Mouse (Mus musculus): ENCODE measurements around the gene Ifi206. TPM values are rescaled to one million over a fixed set of nuclear protein-coding genes. Genes with fewer than 3 reads are reported as not detected.
"Not testable (repeated sequence)": the region's sequence is repeated elsewhere in the genome, so short reads cannot be mapped to it uniquely, and the experiment has no call there.

Ifi206 gene
- polyA plus RNA-seq (2015; fragmentation: Nextera tagmentation; extraction: Ambion mirVana), result 0.18 and 0.21 TPM in 2 replicates

GRCm38 (mm10) chr1:173490812-173491480, at the start of gene Ifi206:
TSS of gene Ifi206 (minus strand) at chr1:173491041.
- not testable (repeated sequence) for H3K9me3 ChIP-seq; H3K27me3 ChIP-seq (replicated peaks); H3K9ac ChIP-seq; H3K36me3 ChIP-seq; H3K4me2 ChIP-seq; H3K4me1 ChIP-seq; H3K27ac ChIP-seq; ATAC-seq (ENCODE audit: insufficient read depth, low FRiP score, low read depth); H3K4me3 ChIP-seq (replicated peaks)
- 61% methylated on average over 3 of the region's 3 CpGs for WGBS

- H3K4me2 ChIP-seq; H3K4me3 ChIP-seq (replicated peaks); H3K9me3 ChIP-seq; H3K9ac ChIP-seq; H3K36me3 ChIP-seq; H3K27me3 ChIP-seq (replicated peaks); H3K27ac ChIP-seq; H3K4me1 ChIP-seq; ATAC-seq (ENCODE audit: insufficient read depth, low FRiP score, low read depth): not testable (repeated sequence)
- 80% methylated on average over 3 of the region's 3 CpGs for WGBS
These were observed 45.0 kb upstream of the Ifi206 start, which contains the start of gene Ifi214 for GRCm38 (mm10) chr1:173535791-173536190. TSS of gene Ifi214 (minus strand) at chr1:173535957.

GRCm38 (mm10) chr1:173521452-173521851, 30.6 kb upstream of the Ifi206 start:
- Histone ChIP-seq H3K4me2 (no peak overlapping the region), H3K9ac (no peak overlapping the region), H3K36me3 (no peaks in the 10 kb centered on the region), H3K27me3 (replicated peaks) (no peaks in the 10 kb centered on the region), H3K9me3 (no peaks in the 10 kb centered on the region), H3K27ac (no peak overlapping the region), H3K4me1 (no peaks in the 10 kb centered on the region), H3K4me3 (replicated peaks) (no peak overlapping the region)
- no peak for ATAC-seq (ENCODE audit: insufficient read depth, low FRiP score, low read depth)

- not testable (repeated sequence) for H3K27me3 ChIP-seq (replicated peaks); H3K36me3 ChIP-seq; H3K4me1 ChIP-seq; H3K4me2 ChIP-seq; ATAC-seq (ENCODE audit: insufficient read depth, low FRiP score, low read depth); H3K27ac ChIP-seq; H3K9me3 ChIP-seq; H3K4me3 ChIP-seq (replicated peaks); H3K9ac ChIP-seq
- WGBS, result 94% methylated on average over 2 of the region's 2 CpGs
These were observed 19.8 kb upstream of the Ifi206 start for GRCm38 (mm10) chr1:173510595-173510994.

- ATAC-seq (ENCODE audit: insufficient read depth, low FRiP score, low read depth), result not testable (repeated sequence)
These were observed 642 bp upstream of the Ifi206 start for GRCm38 (mm10) chr1:173491483-173491882.

GRCm38 (mm10) chr1:173481182-173481574, 9.7 kb downstream of the Ifi206 start:
- H3K4me2 ChIP-seq; H3K4me1 ChIP-seq; H3K36me3 ChIP-seq; H3K27ac ChIP-seq; H3K9me3 ChIP-seq; H3K4me3 ChIP-seq (replicated peaks); H3K9ac ChIP-seq; H3K27me3 ChIP-seq (replicated peaks); ATAC-seq (ENCODE audit: insufficient read depth, low FRiP score, low read depth): not testable (repeated sequence)
- WGBS, result 79% methylated on average over 3 of the region's 3 CpGs

More at GRCm38 (mm10) chr1:173491483-173491882, 642 bp upstream of the Ifi206 start:
- H3K9ac ChIP-seq; H3K4me3 ChIP-seq (replicated peaks); H3K4me2 ChIP-seq; H3K36me3 ChIP-seq; H3K4me1 ChIP-seq; H3K9me3 ChIP-seq; H3K27ac ChIP-seq; H3K27me3 ChIP-seq (replicated peaks): not testable (repeated sequence)

GRCm38 (mm10) chr1:173480399-173481181, 10.3 kb downstream of the Ifi206 start:
- H3K27ac ChIP-seq; H3K4me2 ChIP-seq; H3K9ac ChIP-seq; H3K4me3 ChIP-seq (replicated peaks); H3K27me3 ChIP-seq (replicated peaks); H3K4me1 ChIP-seq; H3K9me3 ChIP-seq; ATAC-seq (ENCODE audit: insufficient read depth, low FRiP score, low read depth); H3K36me3 ChIP-seq: not testable (repeated sequence)
- WGBS, result 85% methylated on average over 5 of the region's 5 CpGs

- no peaks in the 10 kb centered on the region for H3K9me3 ChIP-seq
- no peak overlapping the region for H3K9ac ChIP-seq
- H3K27ac ChIP-seq, result no peak overlapping the region
- no peaks in the 10 kb centered on the region for H3K27me3 ChIP-seq (replicated peaks)
- no peak overlapping the region for H3K4me2 ChIP-seq
- no peak overlapping the region for H3K4me3 ChIP-seq (replicated peaks)
- H3K36me3 ChIP-seq, result no peaks in the 10 kb centered on the region
- H3K4me1 ChIP-seq, result no peaks in the 10 kb centered on the region
- WGBS, result 80% methylated on average over 5 of the region's 5 CpGs
- no peak for ATAC-seq (ENCODE audit: insufficient read depth, low FRiP score, low read depth)
These were observed 34.1 kb downstream of the Ifi206 start for GRCm38 (mm10) chr1:173456761-173457160.

DNA sequence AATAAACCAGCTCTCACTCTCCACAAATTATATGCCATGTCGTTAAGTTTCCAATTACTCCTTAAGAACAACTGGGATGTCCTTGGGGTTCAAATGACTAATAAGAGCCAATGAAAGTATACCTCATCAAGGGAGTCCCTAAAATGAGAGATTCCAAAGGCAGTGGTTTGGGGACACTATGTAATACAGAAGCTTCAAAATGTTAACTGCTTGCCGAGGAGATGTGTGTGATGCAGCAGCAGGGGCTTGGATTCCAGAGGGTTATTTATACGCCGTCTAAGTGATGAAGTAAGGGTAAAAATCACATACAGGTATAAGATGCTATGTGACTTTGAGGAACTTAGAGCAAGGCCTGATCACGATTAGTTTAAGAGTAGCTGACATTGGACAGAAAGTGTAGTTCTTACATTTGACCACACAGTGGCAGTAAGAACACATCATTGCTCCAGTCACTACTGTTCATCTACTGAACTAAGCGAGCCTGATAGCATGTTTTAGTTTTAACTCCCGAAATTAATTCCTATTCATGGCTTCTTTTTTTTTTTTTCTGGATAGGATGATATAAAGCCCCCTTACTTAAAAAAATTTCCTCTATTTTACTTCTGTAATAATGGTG, 34.6 kb downstream of the Ifi206 start:
- 48% methylated on average over 7 of the region's 7 CpGs for WGBS
- no peaks in the 10 kb centered on the region for H3K36me3 ChIP-seq
- ATAC-seq (ENCODE audit: insufficient read depth, low FRiP score, low read depth), result peak; percentile 43; the same call in 1 of the 2 replicates

DNA sequence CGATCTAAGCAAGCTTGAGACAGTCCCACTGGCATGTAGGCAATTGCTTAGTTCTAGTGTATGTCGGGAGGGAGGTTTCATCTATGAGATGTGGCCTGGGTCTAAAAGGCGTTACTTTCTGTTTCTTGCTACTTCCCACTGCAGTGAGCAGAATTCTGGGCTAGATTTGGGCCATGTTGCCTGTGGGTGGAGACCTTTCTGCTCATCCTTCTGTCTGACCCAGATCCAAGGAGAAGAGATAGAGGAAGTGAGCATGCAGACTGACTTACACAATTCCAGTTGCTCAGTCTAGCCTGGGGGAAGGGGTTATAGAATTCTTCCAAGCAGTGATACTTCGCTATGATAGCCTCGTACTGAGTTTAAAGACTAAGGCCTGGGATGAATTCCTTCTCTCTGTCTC, 39.2 kb downstream of the Ifi206 start:
- Histone ChIP-seq H3K4me2 (no peak overlapping the region), H3K27ac (no peak overlapping the region), H3K36me3 (no peaks in the 10 kb centered on the region), H3K27me3 (replicated peaks) (no peaks in the 10 kb centered on the region), H3K4me1 (no peaks in the 10 kb centered on the region), H3K9ac (no peak overlapping the region), H3K9me3 (no peaks in the 10 kb centered on the region), H3K4me3 (replicated peaks) (no peak overlapping the region)
- ATAC-seq (ENCODE audit: insufficient read depth, low FRiP score, low read depth), result no peak
- WGBS, result 85% methylated on average over 5 of the region's 5 CpGs

More for the DNA sequence above, 34.6 kb downstream of the Ifi206 start:
- Histone ChIP-seq H3K27ac (no peak overlapping the region), H3K9me3 (no peaks in the 10 kb centered on the region), H3K9ac (no peak overlapping the region), H3K27me3 (replicated peaks) (no peaks in the 10 kb centered on the region), H3K4me3 (replicated peaks) (no peak overlapping the region), H3K4me2 (no peak overlapping the region), H3K4me1 (no peaks in the 10 kb centered on the region)

GRCm38 (mm10) chr1:173450621-173451020, 40.2 kb downstream of the Ifi206 start:
- H3K4me2 ChIP-seq, result no peak overlapping the region
- H3K4me1 ChIP-seq, result no peaks in the 10 kb centered on the region
- no peaks in the 10 kb centered on the region for H3K9me3 ChIP-seq
- H3K9ac ChIP-seq, result no peak overlapping the region
- no peak overlapping the region for H3K4me3 ChIP-seq (replicated peaks)
- 80% methylated on average over 4 of the region's 4 CpGs for WGBS
- H3K27ac ChIP-seq, result no peak overlapping the region
- no peak for ATAC-seq (ENCODE audit: insufficient read depth, low FRiP score, low read depth)
- H3K36me3 ChIP-seq, result no peaks in the 10 kb centered on the region
- H3K27me3 ChIP-seq (replicated peaks), result no peaks in the 10 kb centered on the region

DNA sequence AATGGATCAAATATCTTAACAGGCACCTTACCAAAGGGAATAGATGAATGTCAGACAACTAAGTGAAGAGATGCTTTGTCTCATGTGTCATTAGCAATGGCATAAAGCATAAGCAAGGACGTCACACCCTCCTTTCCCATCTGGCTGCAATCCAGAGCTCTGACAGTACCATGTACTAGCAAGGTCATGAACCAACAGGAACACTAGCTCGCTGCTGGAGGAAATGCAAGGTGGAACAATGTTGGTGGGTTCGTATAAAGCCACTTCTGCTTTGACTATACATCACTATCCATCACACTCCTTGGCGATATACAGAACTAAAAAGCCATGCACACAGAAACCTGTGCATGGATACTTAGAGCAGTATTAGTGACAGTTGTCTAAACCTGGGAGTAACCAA, 43.8 kb downstream of the Ifi206 start:
- Histone ChIP-seq H3K9me3 (no peaks in the 10 kb centered on the region), H3K4me3 (replicated peaks) (no peak overlapping the region), H3K36me3 (no peaks in the 10 kb centered on the region), H3K27me3 (replicated peaks) (no peaks in the 10 kb centered on the region), H3K4me2 (no peak overlapping the region), H3K27ac (no peak overlapping the region), H3K4me1 (no peaks in the 10 kb centered on the region), H3K9ac (no peak overlapping the region)
- 54% methylated on average over 4 of the region's 4 CpGs for WGBS
- ATAC-seq (ENCODE audit: insufficient read depth, low FRiP score, low read depth), result no peak
